Mouse (Mus musculus) stomach, postnatal 0 days (tissue): ENCODE measurements around the gene Hexim1.

Experiments
- CTCF ChIP-seq: IDR thresholded peaks from 2 replicates; pipeline ENCODE4 v1.5.1; 2016; ENCODE audit warnings: antibody characterized with exemption, low read depth, mild to moderate bottlenecking, moderate library complexity
- EP300 ChIP-seq: optimal IDR thresholded peaks from 2 replicates; pipeline ENCODE3; 2016; ENCODE audit warnings: antibody characterized with exemption

DNA sequence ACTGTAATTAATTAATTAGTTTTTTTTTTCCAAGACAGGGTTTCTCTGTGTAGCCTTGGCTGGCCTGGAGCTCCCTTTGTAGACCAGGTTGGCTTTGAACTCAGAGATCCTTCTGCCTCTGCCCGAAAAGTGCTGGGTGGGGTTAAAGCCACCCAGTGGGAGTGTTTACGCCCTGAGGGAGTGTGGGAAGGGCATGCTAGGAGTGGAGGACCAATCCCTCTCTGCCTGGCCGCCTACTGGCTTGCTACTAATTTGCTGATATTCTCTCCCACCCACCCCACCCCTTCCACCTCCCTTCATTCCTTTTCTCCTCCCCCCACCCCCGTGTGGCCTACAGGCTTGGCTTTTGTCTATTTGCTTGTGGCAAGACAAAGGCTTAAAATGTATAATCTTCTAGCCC, 9.6 kb upstream of the Hexim1 start:
- no peak for TF ChIP-seq CTCF
- TF ChIP-seq EP300: no peak
